Mouse (Mus musculus): Measurements from ENCODE around the gene Tnpo2.
A peak's percentile ranks its signal among the peaks of the same experiment; 100 is the strongest.

Tnpo2 gene

GRCm38 (mm10) chr8:85036718-85037365 lies at the start of gene Tnpo2:
TSS of gene Tnpo2 (plus strand) at chr8:85036915.
- peak; percentile 96 for DNase-seq

DNA sequence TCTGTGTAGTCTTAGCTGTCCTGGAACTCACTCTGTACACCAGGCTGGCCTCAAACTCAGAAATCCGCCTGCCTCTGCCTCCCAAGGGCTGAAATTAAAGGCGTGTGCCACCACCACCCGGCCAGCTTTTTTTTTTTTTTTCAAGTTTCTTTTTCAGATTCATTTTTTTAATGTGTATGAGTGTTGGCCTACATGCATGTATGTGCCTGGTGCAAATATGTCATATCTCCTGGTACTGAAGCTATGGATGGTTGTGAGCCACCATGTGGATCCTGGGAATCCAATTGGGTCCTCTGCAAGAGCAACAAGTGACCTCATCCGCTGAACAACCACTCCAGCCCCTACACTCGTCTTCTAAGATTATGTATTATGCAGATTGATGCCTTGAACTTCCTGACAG lies 49.3 kb upstream of the Tnpo2 start:
- no peak for DNase-seq

- no peak for DNase-seq
Observed at GRCm38 (mm10) chr8:84987903-84988302, 48.8 kb upstream of the Tnpo2 start.

GRCm38 (mm10) chr8:84989311-84989731 lies 47.4 kb upstream of the Tnpo2 start:
- peak; percentile 98 for DNase-seq

DNA sequence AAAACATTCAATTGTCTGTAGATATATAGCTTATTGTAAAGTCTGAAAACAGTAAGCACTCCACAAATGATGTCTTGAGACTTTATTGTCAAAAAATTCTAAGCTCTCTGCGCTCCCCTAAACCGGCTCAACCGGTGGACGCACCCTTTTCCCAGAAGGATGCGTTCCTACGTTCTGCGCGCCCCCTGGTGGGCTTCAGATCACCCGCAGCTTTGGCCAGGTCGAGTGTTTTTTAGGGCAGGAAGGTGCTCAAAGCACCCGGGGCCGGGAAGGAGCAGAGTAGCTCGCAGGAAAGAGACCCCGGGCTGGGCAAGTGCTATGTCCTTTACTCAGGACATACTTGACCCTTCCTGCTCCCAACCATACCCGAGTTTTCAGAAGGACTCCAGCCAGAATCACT lies 46.9 kb upstream of the Tnpo2 start:
- DNase-seq, result peak; percentile 96

- DNase-seq, result peak; percentile 99
Observed at GRCm38 (mm10) chr8:84990349-84990748, 46.4 kb upstream of the Tnpo2 start, which contains the start of gene Hook2. TSS of gene Hook2 (plus strand) at chr8:84990603.

GRCm38 (mm10) chr8:84990836-84991235 lies 45.9 kb upstream of the Tnpo2 start:
- peak; percentile 98 for DNase-seq

- DNase-seq, result no peak
Observed at GRCm38 (mm10) chr8:84994375-84994774, 42.3 kb upstream of the Tnpo2 start.

DNA sequence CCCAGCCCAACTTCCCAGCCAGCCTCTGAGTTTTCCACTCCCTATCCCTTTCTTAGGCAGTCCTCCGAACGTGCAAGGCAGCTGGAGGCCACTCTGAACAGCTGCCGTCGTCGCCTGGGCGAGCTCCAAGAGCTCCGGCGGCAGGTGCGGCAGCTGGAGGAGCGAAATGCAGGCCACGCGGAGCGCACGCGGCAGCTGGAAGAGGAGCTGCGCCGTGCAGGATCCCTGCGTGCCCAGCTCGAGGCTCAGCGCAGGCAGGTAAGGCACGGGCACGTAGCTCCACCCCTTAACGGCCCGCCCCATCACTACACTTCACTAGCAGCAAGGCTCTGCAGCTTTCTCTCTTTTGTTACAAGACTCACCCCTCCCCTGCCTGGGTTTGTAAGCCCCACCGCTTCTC lies 41.0 kb upstream of the Tnpo2 start:
- no peak for DNase-seq

DNA sequence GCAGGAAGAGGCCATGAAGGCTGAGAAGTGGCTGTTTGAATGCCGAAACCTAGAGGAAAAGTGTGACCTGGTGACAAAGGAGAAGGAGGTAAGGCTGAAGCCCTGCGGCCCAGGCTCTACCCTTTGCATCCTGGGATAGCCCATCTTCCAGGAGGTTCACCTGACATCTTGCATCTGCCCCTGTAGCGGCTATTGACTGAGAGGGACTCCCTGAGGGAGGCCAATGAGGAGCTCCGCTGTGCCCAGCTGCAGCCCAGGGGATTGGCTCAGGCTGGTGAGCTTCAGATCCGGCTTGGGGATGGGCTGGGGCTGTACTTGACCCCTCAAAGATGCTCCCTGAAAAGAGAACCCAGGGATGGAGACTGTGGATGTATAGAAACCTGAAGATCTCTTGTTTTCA lies 39.7 kb upstream of the Tnpo2 start:
- DNase-seq, result no peak

- DNase-seq, result peak; percentile 88
Observed at GRCm38 (mm10) chr8:84997649-84998295, 38.9 kb upstream of the Tnpo2 start.

DNA sequence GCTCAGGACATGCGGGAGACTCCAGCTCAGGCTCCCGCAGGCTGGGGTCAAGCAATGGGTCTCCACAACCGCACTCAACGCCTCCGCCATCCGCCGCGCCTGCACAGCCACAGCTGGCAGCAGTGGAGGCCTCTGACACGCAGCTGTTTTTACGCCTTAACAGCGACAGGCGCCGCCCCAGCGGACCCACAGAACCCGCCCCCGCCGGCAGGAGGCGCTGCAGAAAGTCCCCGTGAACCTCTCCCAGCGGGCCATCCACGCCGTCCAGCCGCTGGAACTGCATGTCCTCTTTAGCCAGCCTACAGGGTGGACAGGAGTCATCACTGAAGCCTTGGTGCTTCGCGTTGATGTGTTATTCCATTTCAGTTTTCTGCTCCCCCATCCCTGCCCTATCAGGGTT lies 29.0 kb upstream of the Tnpo2 start:
- DNase-seq, result peak; percentile 55

DNA sequence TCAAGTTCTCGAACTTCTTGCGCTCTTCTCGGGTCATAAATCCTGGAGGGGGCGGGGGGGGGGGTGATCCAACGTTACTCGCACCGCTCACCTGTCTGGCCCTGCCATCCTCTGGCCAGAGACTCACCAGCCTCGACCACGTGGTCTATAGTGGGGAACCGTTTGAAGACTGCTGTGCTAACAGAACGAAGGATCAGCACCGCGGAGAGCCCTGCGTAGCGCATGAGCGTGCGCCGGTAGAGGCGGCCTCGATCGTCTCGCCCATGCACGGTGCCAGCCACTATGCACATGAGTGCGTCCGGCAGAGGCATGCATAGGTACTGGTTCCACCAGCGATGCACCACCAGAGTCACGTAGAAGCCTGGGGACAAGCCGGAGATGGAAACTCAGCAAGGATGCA lies 25.5 kb upstream of the Tnpo2 start:
- no peak for DNase-seq

DNA sequence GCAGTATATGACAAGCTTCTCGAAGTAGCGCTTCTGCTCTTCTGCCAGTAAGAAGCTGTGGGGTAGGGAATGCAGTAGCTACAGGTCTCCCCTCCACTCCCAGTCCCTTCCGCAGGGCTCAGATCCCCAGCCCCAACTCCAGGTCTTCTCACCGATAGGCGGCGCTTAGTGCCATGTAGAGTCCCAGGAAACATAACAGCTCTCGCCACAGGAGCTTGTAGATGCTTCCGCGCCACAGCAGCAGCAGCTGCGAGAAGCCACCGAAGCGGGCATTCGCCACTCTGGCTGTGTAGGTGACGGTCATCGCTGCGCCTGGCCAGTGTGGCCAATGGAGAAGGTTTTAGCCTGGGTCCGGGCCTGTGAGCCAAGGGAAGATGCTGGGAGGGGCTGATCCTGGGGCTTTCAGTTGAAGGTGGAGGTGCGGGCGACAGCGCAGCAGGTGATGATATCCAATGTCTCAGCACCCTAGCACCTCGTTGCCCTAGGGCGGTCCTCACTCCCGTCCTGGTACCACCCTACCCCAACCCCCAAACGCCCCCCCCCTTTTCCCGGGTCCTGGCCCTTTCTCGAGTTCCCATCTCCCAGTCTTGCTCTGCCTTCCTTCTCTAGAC lies 23.4 kb upstream of the Tnpo2 start:
- DNase-seq, result peak; percentile 85

DNA sequence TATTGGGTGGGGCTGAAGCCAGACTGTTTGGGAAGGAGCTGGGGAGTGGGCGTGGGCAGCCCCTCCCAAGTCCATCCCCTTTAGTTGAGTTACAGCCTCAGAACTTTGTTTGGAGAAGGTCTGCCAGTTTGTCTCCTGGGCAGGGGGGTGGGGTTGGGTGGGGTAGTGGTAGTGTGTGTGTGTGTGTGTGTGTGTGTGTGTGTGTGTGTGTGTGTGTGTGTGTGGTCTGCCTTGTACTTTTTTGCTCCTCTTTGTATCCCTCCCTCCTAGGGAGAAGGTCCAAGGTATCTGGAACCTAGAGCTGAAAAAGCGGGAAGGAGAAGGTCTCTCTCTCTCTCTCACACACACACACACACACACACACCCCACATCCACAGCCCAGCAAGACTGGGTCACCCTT lies 22.3 kb upstream of the Tnpo2 start, which contains the start of gene Best2:
Best2 (minus strand) TSS at position 101 of the 400 bp plus-strand sequence.
- DNase-seq, result no peak

- DNase-seq, result no peak
Observed at GRCm38 (mm10) chr8:85016724-85017123, 20.0 kb upstream of the Tnpo2 start.

GRCm38 (mm10) chr8:85017209-85017608 lies 19.5 kb upstream of the Tnpo2 start:
- no peak for DNase-seq

GRCm38 (mm10) chr8:85021514-85022055 lies 15.1 kb upstream of the Tnpo2 start:
- DNase-seq, result no peak

DNA sequence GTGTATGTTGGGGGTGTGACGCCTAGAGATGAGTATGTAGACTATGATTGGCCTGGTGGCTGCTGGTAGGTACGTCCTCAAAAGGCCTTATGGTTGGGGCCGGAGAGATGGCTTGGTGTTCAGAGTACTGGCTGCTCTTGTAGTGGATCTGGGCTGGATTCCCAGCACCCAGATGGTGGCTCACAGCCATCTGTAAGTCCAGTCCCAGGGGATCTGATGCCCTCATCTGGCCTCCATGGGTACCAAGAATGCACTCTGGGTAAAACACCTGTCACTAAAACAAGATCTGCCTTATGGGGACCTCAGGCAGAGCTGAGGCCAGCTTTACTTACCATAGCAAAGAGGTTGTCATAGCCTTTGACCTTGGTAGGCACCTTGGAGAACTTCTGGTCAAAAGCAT lies 12.9 kb upstream of the Tnpo2 start:
- DNase-seq, result no peak

- DNase-seq, result peak; percentile 94
Observed at GRCm38 (mm10) chr8:85025098-85025932, 11.4 kb upstream of the Tnpo2 start, which contains the start of gene Asna1. TSS of gene Asna1 (minus strand) at chr8:85025281.

GRCm38 (mm10) chr8:85026670-85027515 lies 9.8 kb upstream of the Tnpo2 start, which contains the start of gene Trir:
TSS of gene Trir (plus strand) at chr8:85026823.
- peak; percentile 98 for DNase-seq

GRCm38 (mm10) chr8:85027516-85027855 lies 9.2 kb upstream of the Tnpo2 start:
- DNase-seq, result peak; percentile 24

All from kidney, adult 9 months (tissue).